In the genomic region with DNA sequence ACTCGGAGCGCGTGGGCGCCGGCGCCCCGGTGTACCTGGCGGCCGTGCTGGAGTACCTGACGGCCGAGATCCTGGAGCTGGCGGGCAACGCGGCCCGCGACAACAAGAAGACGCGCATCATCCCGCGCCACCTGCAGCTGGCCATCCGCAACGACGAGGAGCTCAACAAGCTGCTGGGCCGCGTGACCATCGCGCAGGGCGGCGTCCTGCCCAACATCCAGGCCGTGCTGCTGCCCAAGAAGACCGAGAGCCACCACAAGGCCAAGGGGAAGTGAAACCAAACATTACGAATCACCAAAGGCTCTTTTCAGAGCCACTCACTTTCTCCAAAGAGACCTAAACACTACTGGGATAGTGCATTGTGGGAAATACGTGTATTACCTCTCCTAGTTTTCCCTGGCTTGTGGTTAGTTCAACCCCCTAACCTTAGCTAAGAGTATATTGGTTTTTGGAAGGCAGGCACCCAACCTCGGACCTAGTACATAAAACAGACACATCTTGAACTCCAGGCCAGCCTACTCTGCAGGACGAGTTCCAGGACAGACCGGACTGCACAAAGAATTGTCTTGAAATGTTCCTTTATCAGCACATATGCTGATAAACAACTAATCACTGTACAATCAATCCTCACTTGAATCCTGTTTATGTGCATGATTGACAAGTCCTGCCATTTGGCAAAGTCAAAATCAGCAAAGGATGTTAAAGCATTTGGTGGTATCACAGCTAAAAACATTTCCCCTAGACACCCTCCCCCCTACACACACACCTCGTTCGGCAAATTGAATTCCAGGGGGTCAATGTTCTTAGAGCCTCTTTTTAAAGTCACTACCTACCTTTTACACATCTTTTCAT, we compare ENCODE assay signal across 8 mouse cellular contexts. TPM values are rescaled to one million over a fixed set of nuclear protein-coding genes. Genes with fewer than 3 reads are reported as not detected.
A peak's percentile ranks its signal among the peaks of the same experiment; 100 is the strongest.
DNase-seq lines count a peak whose midpoint lies in the region; ATAC-seq and TF ChIP-seq lines count a peak whose summit lies in the region.
"Not testable (repeated sequence)": the region's sequence is repeated elsewhere in the genome, so short reads cannot be mapped to it uniquely, and the experiment has no call there.

No protein-coding gene starts in this region.

- peak; percentile 14 for ATAC-seq in forebrain, embryonic 13.5 days
- not testable (repeated sequence) for ATAC-seq in lung, embryonic 15.5 days (ENCODE audit: borderline replicate concordance, extremely low read depth, low FRiP score, low TSS enrichment)

- peak overlapping the region; percentile 85 for H3K4me2 ChIP-seq in forebrain, embryonic 13.5 days
- peak overlapping the region; percentile 56 for H3K4me2 ChIP-seq in lung, embryonic 15.5 days

- peak overlapping the region; percentile 98 for H3K27ac ChIP-seq in ES-Bruce4 (ENCODE audit: insufficient read depth, low read length)
- H3K27ac ChIP-seq in cerebellum, adult 2 months (ENCODE audit: insufficient read depth, low read length): not testable (repeated sequence)
- H3K27ac ChIP-seq in forebrain, embryonic 13.5 days: peak overlapping the region; percentile 98
- peak overlapping the region; percentile 89 for H3K27ac ChIP-seq in lung, embryonic 15.5 days

- not testable (repeated sequence) for TF ChIP-seq EP300 in ES-Bruce4 (IDR thresholded peaks at IDR 0.05; ENCODE audit: insufficient read depth, low read depth, low read length)

- intact Hi-C loops in heart, postnatal 36 days (cut with DNase I): loop anchor here (5.0 to 10.0 kb wide), 6 partner anchors 68 to 1966 kb away; a partner anchor contains a TSS

- TF ChIP-seq CTCF in ES-Bruce4 (IDR thresholded peaks at IDR 0.05; ENCODE audit: low read depth, low read length); cerebellum, adult 2 months (IDR thresholded peaks at IDR 0.05; ENCODE audit: borderline replicate concordance, insufficient read depth, low read depth, low read length): not testable (repeated sequence)

- DNase-seq in cerebellum, adult 2 months: peak in 1 of 2 experiments; percentile 29
- DNase-seq in heart, postnatal 36 days: peak; percentile 2 to 12
- DNase-seq in layer of hippocampus, adult 11-12 months (ENCODE audit: low spot score): peak; percentile 16
- DNase-seq in natural killer cell, adult 2 months (ENCODE audit: low spot score in 2 of 2): peak; percentile 32 to 61
- peak; percentile 55 for DNase-seq in testis, postnatal 14 days (ENCODE audit: low spot score)

- H3K36me3 ChIP-seq in ES-Bruce4 (ENCODE audit: control insufficient read depth, insufficient read depth, low read length, poor library complexity, severe bottlenecking); forebrain, embryonic 13.5 days (ENCODE audit: poor library complexity, severe bottlenecking); lung, embryonic 15.5 days: not testable (repeated sequence)

- H3K9ac ChIP-seq in ES-Bruce4 (ENCODE audit: low read depth, poor library complexity, severe bottlenecking): peak overlapping the region; percentile 96
- peak overlapping the region; percentile 87 for H3K9ac ChIP-seq in forebrain, embryonic 13.5 days
- peak overlapping the region; percentile 45 for H3K9ac ChIP-seq in lung, embryonic 15.5 days

- H3K4me3 ChIP-seq in ES-Bruce4 (ENCODE audit: low read depth, low read length): peak overlapping the region; percentile 87
- H3K4me3 ChIP-seq in cerebellum, adult 2 months (replicated peaks; ENCODE audit: insufficient read depth, low read depth, low read length): peak overlapping the region; percentile 39
- peak overlapping the region; percentile 49 for H3K4me3 ChIP-seq in forebrain, embryonic 13.5 days
- peak overlapping the region; percentile 34 for H3K4me3 ChIP-seq in lung, embryonic 15.5 days

- H3K4me1 ChIP-seq in ES-Bruce4 (ENCODE audit: control insufficient read depth, insufficient read depth, low read length); cerebellum, adult 2 months (ENCODE audit: control insufficient read depth, insufficient read depth, low read length): not testable (repeated sequence)
- H3K4me1 ChIP-seq in forebrain, embryonic 13.5 days: peaks cover 39% of the 10 kb centered on the region
- H3K4me1 ChIP-seq in lung, embryonic 15.5 days: peaks cover 27% of the 10 kb centered on the region

- H3K9me3 ChIP-seq in ES-Bruce4 (replicated peaks; ENCODE audit: control insufficient read depth, insufficient read depth, low read length, poor library complexity, severe bottlenecking); forebrain, embryonic 13.5 days (replicated peaks); lung, embryonic 15.5 days: not testable (repeated sequence)

- WGBS in cerebellum, adult 2 months: 1% methylated on average over 15 of the region's 38 CpGs
- WGBS in forebrain, embryonic 13.5 days: 1% methylated on average over 9 of the region's 38 CpGs
- WGBS in lung, embryonic 15.5 days: 0% methylated on average over 15 of the region's 38 CpGs

- H3K27me3 ChIP-seq in ES-Bruce4 (ENCODE audit: control insufficient read depth, insufficient read depth, low read length, poor library complexity, severe bottlenecking); cerebellum, adult 2 months (ENCODE audit: control insufficient read depth, insufficient read depth, low read length); forebrain, embryonic 13.5 days; lung, embryonic 15.5 days: not testable (repeated sequence)

- TF ChIP-seq POLR2A in ES-Bruce4 (IDR thresholded peaks at IDR 0.05; ENCODE audit: insufficient read depth, low read length): peak; percentile 54
- TF ChIP-seq POLR2A in cerebellum, adult 2 months (IDR thresholded peaks at IDR 0.05; ENCODE audit: borderline replicate concordance, insufficient read depth, low read length): not testable (repeated sequence)

RNA-seq across cellular contexts. Expression of a gene that starts 0.5 kb away (rescaled TPM):
- 3.6 TPM in 1 of 2 replicates, not detected in the other for polyA plus RNA-seq in ES-Bruce4 (2011; ENCODE audit: insufficient read depth, insufficient read length, low read depth, missing spikeins)
- 0.84 and 1.5 TPM in 2 replicates for polyA plus RNA-seq in cerebellum, adult 2 months (2012; rRNA removed)
- polyA plus RNA-seq in forebrain, embryonic 13.5 days (2015; fragmentation: Nextera tagmentation; extraction: Ambion mirVana): 23.7 and 32.4 TPM in 2 replicates
- 10 to 100 TPM; 28.5 to 39.8 TPM for total RNA-seq in heart, postnatal 36 days (2021)
- 25.5 and 29.4 TPM in 2 replicates for polyA plus RNA-seq in lung, embryonic 15.5 days (2015; fragmentation: Nextera tagmentation; extraction: Ambion mirVana)

RNA-seq across cellular contexts. Expression of a gene that starts 0.7 kb away (rescaled TPM):
- 25.3 and 31.8 TPM in 2 replicates for polyA plus RNA-seq in ES-Bruce4 (2011; ENCODE audit: insufficient read depth, insufficient read length, low read depth, missing spikeins)
- polyA plus RNA-seq in cerebellum, adult 2 months (2012; rRNA removed): 2.9 TPM in 1 of 2 replicates, not detected in the other
- polyA plus RNA-seq in forebrain, embryonic 13.5 days (2015; fragmentation: Nextera tagmentation; extraction: Ambion mirVana): 23.7 and 35.3 TPM in 2 replicates
- total RNA-seq in heart, postnatal 36 days (2021): 10 to 100 TPM; 22.0 to 36.5 TPM
- 11.8 and 14.4 TPM in 2 replicates for polyA plus RNA-seq in lung, embryonic 15.5 days (2015; fragmentation: Nextera tagmentation; extraction: Ambion mirVana)

RNA-seq across cellular contexts. Expression of a gene that starts 0.8 kb away (rescaled TPM):
- 25.5 and 27.2 TPM in 2 replicates for polyA plus RNA-seq in ES-Bruce4 (2011; ENCODE audit: insufficient read depth, insufficient read length, low read depth, missing spikeins)
- polyA plus RNA-seq in cerebellum, adult 2 months (2012; rRNA removed): not detected in 2 replicates
- 1.7 and 4.8 TPM in 2 replicates for polyA plus RNA-seq in forebrain, embryonic 13.5 days (2015; fragmentation: Nextera tagmentation; extraction: Ambion mirVana)
- total RNA-seq in heart, postnatal 36 days (2021): 10 to 100 TPM; 18.0 to 27.4 TPM
- polyA plus RNA-seq in lung, embryonic 15.5 days (2015; fragmentation: Nextera tagmentation; extraction: Ambion mirVana): 2.0 and 3.0 TPM in 2 replicates

RNA-seq across cellular contexts. Expression of a gene that starts 5.1 kb away (rescaled TPM):
- 14.2 and 21.7 TPM in 2 replicates for polyA plus RNA-seq in ES-Bruce4 (2011; ENCODE audit: insufficient read depth, insufficient read length, low read depth, missing spikeins)
- polyA plus RNA-seq in cerebellum, adult 2 months (2012; rRNA removed): not detected in 2 replicates
- polyA plus RNA-seq in forebrain, embryonic 13.5 days (2015; fragmentation: Nextera tagmentation; extraction: Ambion mirVana): 5.9 and 6.9 TPM in 2 replicates
- 1 to 10 TPM; 4.9 to 5.1 TPM for total RNA-seq in heart, postnatal 36 days (2021)
- polyA plus RNA-seq in lung, embryonic 15.5 days (2015; fragmentation: Nextera tagmentation; extraction: Ambion mirVana): 4.5 and 5.5 TPM in 2 replicates

RNA-seq across cellular contexts. Expression of a gene that starts 18.1 kb away (rescaled TPM):
- 8.2 and 13.4 TPM in 2 replicates for polyA plus RNA-seq in ES-Bruce4 (2011; ENCODE audit: insufficient read depth, insufficient read length, low read depth, missing spikeins)
- polyA plus RNA-seq in cerebellum, adult 2 months (2012; rRNA removed): 2.4 and 3.6 TPM in 2 replicates
- polyA plus RNA-seq in forebrain, embryonic 13.5 days (2015; fragmentation: Nextera tagmentation; extraction: Ambion mirVana): 1.3 and 1.9 TPM in 2 replicates
- 1 to 10 TPM; 3.6 to 4.6 TPM for total RNA-seq in heart, postnatal 36 days (2021)
- polyA plus RNA-seq in lung, embryonic 15.5 days (2015; fragmentation: Nextera tagmentation; extraction: Ambion mirVana): 1.8 and 3.1 TPM in 2 replicates

Comparison
In these comparisons a context has a peak if more than half of its experiments do, and no peak if none do; other contexts are left out.
1. H3K4me3 ChIP-seq: peak in every context shown above with its lines; median percentile 87 in ES-Bruce4; 49 in forebrain, embryonic 13.5 days; 39 in cerebellum, adult 2 months; 34 in lung, embryonic 15.5 days.
2. H3K9ac ChIP-seq: peak in every context shown above with its lines; median percentile 96 in ES-Bruce4; 87 in forebrain, embryonic 13.5 days; 45 in lung, embryonic 15.5 days.